In the genomic region with DNA sequence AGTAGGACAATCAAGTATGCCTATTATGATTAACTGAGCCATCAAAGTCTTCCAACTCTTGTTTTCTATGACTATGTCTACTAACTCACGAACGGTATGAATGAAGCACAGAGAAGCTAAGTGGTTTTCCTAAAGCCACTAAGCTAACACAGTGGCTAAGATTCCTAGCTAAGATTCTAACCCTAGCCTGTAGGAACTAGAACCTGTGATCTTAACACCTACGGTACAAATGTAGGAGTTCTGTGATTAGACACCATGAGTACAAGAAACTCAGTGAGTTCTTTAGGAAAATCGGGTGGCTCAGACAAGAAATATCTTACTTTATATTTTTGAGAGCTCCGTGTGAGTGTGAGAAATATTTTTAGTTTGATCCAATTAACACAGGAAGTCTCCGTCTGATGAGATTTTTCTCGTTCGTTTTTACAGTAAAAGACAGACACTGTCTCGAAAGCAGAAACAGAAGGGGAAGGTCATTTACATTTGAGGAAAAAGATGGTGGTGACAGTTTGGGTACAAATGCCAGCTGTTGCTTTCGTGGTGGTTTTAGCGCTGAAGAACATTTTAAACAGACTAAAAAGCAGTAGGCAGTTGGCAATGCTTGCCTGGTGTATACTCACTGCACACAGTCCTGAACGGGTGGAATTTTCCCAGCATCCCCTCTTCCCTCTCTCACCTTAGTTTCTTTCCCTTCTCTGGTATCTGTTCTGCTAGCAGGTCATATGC, we compare ENCODE assay signal across 25 mouse cellular contexts. TPM values are rescaled to one million over a fixed set of nuclear protein-coding genes. Genes with fewer than 3 reads are reported as not detected.
DNase-seq lines count a peak whose midpoint lies in the region; ATAC-seq and TF ChIP-seq lines count a peak whose summit lies in the region.
"Had no signal": no experiment of that assay in that cellular context is flagged by ENCODE, and none has a peak within 500 bp of the region (broad histone marks: within the 10 kb centered on the region; RNA-seq: fewer than 3 reads in every experiment).

No protein-coding gene starts in this region.

- no peak overlapping the region for H3K4me3 ChIP-seq in lung, embryonic 14.5 days (ENCODE audit: low read depth, low read length)
- H3K4me3 ChIP-seq in lung, postnatal 0 days (ENCODE audit: low read depth, low read length) = no peak overlapping the region
- H3K4me3 ChIP-seq: embryonic facial prominence, embryonic 13.5 days; heart, embryonic 12.5 days; hindbrain, embryonic 13.5 days; left cerebral cortex, adult 2 months; limb, embryonic 13.5 days; liver, embryonic 13.5 days; lung, embryonic 15.5 days; midbrain, embryonic 10.5 days; stomach, embryonic 15.5 days had no signal

- no peak overlapping the region for H3K9ac ChIP-seq in lung, embryonic 14.5 days
- no peak overlapping the region for H3K9ac ChIP-seq in lung, postnatal 0 days (replicated peaks; ENCODE audit: low read depth)
- H3K9ac ChIP-seq: embryonic facial prominence, embryonic 13.5 days; heart, embryonic 12.5 days; hindbrain, embryonic 13.5 days; limb, embryonic 13.5 days; liver, embryonic 13.5 days; lung, embryonic 15.5 days; stomach, embryonic 15.5 days had no signal

- H3K36me3 ChIP-seq in lung, embryonic 14.5 days (ENCODE audit: insufficient read depth) = peaks cover 49% of the 10 kb centered on the region
- H3K36me3 ChIP-seq in lung, postnatal 0 days (ENCODE audit: insufficient read depth, low read length) = peaks cover 9% of the 10 kb centered on the region; the same call in 1 of the 2 replicates
- H3K36me3 ChIP-seq: hindbrain, embryonic 13.5 days; midbrain, embryonic 10.5 days had no signal

- no peak for ATAC-seq in lung, embryonic 14.5 days (ENCODE audit: insufficient read depth)
- no peak for ATAC-seq in lung, postnatal 0 days
- ATAC-seq: inflammation-experienced regulatory T-cells, adult 6 months had no signal

- H3K27me3 ChIP-seq in lung, embryonic 14.5 days (ENCODE audit: insufficient read depth, low read length) = no peaks in the 10 kb centered on the region
- H3K27me3 ChIP-seq in lung, postnatal 0 days (replicated peaks; ENCODE audit: insufficient read depth, low read length) = no peaks in the 10 kb centered on the region
- H3K27me3 ChIP-seq: embryonic facial prominence, embryonic 13.5 days; heart, embryonic 12.5 days; hindbrain, embryonic 13.5 days; limb, embryonic 13.5 days; liver, embryonic 13.5 days; lung, embryonic 15.5 days; stomach, embryonic 15.5 days had no signal

- no peaks in the 10 kb centered on the region for H3K4me1 ChIP-seq in lung, embryonic 14.5 days (ENCODE audit: insufficient read depth)
- H3K4me1 ChIP-seq in lung, postnatal 0 days (ENCODE audit: insufficient read depth, low read depth, low read length) = no peaks in the 10 kb centered on the region
- H3K4me1 ChIP-seq: embryonic facial prominence, embryonic 13.5 days; hindbrain, embryonic 13.5 days; liver, embryonic 13.5 days; lung, embryonic 15.5 days; midbrain, embryonic 10.5 days; stomach, embryonic 15.5 days had no signal

- DNase-seq in heart, adult 11 months = peak; percentile 52
- DNase-seq in heart, postnatal 14 days = no peak
- DNase-seq in lung, embryonic 14.5 days = peak; percentile 29
- no peak for DNase-seq in lung, postnatal 0 days (ENCODE audit: low spot score)
- DNase-seq in brain, embryonic 18.5 days (ENCODE audit: low read depth, low spot score) = peak; percentile 74
- peak; percentile 74 for DNase-seq in telencephalon, adult 2 months (ENCODE audit: low read depth, low spot score)
- no peak for DNase-seq in yolk sac, embryonic 10.5 days (ENCODE audit: low spot score)
- DNase-seq: adrenal gland, adult 8-10 months; cerebellum, adult 11-12 months; cerebellum, postnatal 14 days; kidney, adult 9 months; kidney, postnatal 36 days; liver, embryonic 13.5 days; retina, postnatal 1 day; thymus, adult 2 months had no signal

- 60% methylated on average over 12 of the region's 12 CpGs for WGBS in lung, embryonic 14.5 days
- 68% methylated on average over 12 of the region's 12 CpGs for WGBS in lung, postnatal 0 days

- no peak for TF ChIP-seq CTCF in lung, embryonic 14.5 days (IDR thresholded peaks at IDR 0.05; ENCODE audit: low read depth)
- no peak for TF ChIP-seq CTCF in lung, postnatal 0 days (IDR thresholded peaks at IDR 0.05)

- intact Hi-C loops in heart, postnatal 14 days (cut with DNase I) = no loop called here

- no peaks in the 10 kb centered on the region for H3K9me3 ChIP-seq in lung, embryonic 14.5 days (ENCODE audit: low read depth, low read length)
- no peaks in the 10 kb centered on the region for H3K9me3 ChIP-seq in lung, postnatal 0 days (ENCODE audit: low read length)
- H3K9me3 ChIP-seq: embryonic facial prominence, embryonic 13.5 days; heart, embryonic 12.5 days; hindbrain, embryonic 13.5 days; limb, embryonic 13.5 days; liver, embryonic 13.5 days; lung, embryonic 15.5 days; midbrain, embryonic 10.5 days; stomach, embryonic 15.5 days had no signal

- TF ChIP-seq EP300 in lung, postnatal 0 days (IDR thresholded peaks at IDR 0.05) = no peak

- H3K4me2 ChIP-seq in lung, embryonic 14.5 days = no peak overlapping the region
- H3K4me2 ChIP-seq in lung, postnatal 0 days (replicated peaks; ENCODE audit: low read depth, low read length) = no peak overlapping the region
- H3K4me2 ChIP-seq: embryonic facial prominence, embryonic 13.5 days; heart, embryonic 12.5 days; hindbrain, embryonic 13.5 days; limb, embryonic 13.5 days; liver, embryonic 13.5 days; lung, embryonic 15.5 days; stomach, embryonic 15.5 days had no signal

- H3K27ac ChIP-seq in lung, embryonic 14.5 days (ENCODE audit: low read depth) = no peak overlapping the region
- H3K27ac ChIP-seq in lung, postnatal 0 days (ENCODE audit: low read length) = no peak overlapping the region
- H3K27ac ChIP-seq: embryonic facial prominence, embryonic 13.5 days; hindbrain, embryonic 13.5 days; left cerebral cortex, adult 2 months; limb, embryonic 13.5 days; liver, embryonic 13.5 days; lung, embryonic 15.5 days; macrophage; midbrain, embryonic 10.5 days; stomach, embryonic 15.5 days had no signal

RNA-seq across cellular contexts. Expression of gene Mettl14, which starts 37.7 kb away (rescaled TPM):
- total RNA-seq in heart, postnatal 14 days (2021) = 10 to 100 TPM; 10.1 to 10.8 TPM
- polyA plus RNA-seq in lung, embryonic 14.5 days (2014; fragmentation: Nextera tagmentation; extraction: Ambion mirVana) = 20.1 and 21.0 TPM in 2 replicates
- 11.5 and 12.4 TPM in 2 replicates for polyA plus RNA-seq in lung, postnatal 0 days (2015; fragmentation: Nextera tagmentation; extraction: Ambion mirVana)

Comparison
In these comparisons a context has a peak if more than half of its experiments do, and no peak if none do; other contexts are left out.
1. DNase-seq: peak in heart, adult 11 months (single experiment), lung, embryonic 14.5 days (single experiment), brain, embryonic 18.5 days (single experiment) and telencephalon, adult 2 months (single experiment); none in heart, postnatal 14 days (0 of 2), lung, postnatal 0 days (single experiment) and yolk sac, embryonic 10.5 days (single experiment).